Mouse (Mus musculus): Measurements from ENCODE around the gene Cfap43. TPM values are rescaled to one million over a fixed set of nuclear protein-coding genes. Genes with fewer than 3 reads are reported as not detected.

Gene Cfap43
- polyA plus RNA-seq, 1 experiment from 2014 or later, result 0.16 TPM

GRCm38 (mm10) chr19:47885191-47885743 is 33.8 kb downstream of the Cfap43 start:
- ATAC-seq (ENCODE audit: insufficient number of reproducible peaks, insufficient read depth, low FRiP score, low read depth), result peak; percentile 65
- no peaks in the 10 kb centered on the region for H3K27me3 ChIP-seq (ENCODE audit: control insufficient read depth, insufficient read depth, low read length)
- WGBS, result 21% methylated on average over 7 of the region's 7 CpGs
- peak overlapping the region; percentile 11; the same call in 1 of the 2 replicates for H3K4me2 ChIP-seq (ENCODE audit: low read length)
- no peaks in the 10 kb centered on the region for H3K9me3 ChIP-seq (ENCODE audit: control insufficient read depth, low read length)
- H3K27ac ChIP-seq (replicated peaks in 1 of 2; ENCODE audit: control insufficient read depth in 1 of 2, insufficient read depth in 1 of 2, low read depth in 2 of 2, low read length in 2 of 2), result peak overlapping the region; percentile 34 to 70
- peak overlapping the region; percentile 2; the same call in 1 of the 2 replicates for H3K9ac ChIP-seq (ENCODE audit: low read length)
- no peak overlapping the region for H3K4me3 ChIP-seq (ENCODE audit: control insufficient read depth in 1 of 2, insufficient read depth in 1 of 2, low read depth in 1 of 2, low read length in 2 of 2)
- H3K4me1 ChIP-seq (ENCODE audit: control insufficient read depth in 2 of 2, insufficient read depth in 2 of 2, low read length in 2 of 2), result peaks cover 29% of the 10 kb centered on the region in 2 experiments
- H3K36me3 ChIP-seq (ENCODE audit: control insufficient read depth, insufficient read depth, low read length), result no peaks in the 10 kb centered on the region

- no peak for ATAC-seq (ENCODE audit: insufficient number of reproducible peaks, insufficient read depth, low FRiP score, low read depth)
- Histone ChIP-seq H3K4me2 (ENCODE audit: low read length) (no peak overlapping the region), H3K27me3 (ENCODE audit: control insufficient read depth, insufficient read depth, low read length) (no peaks in the 10 kb centered on the region), H3K9me3 (ENCODE audit: control insufficient read depth, low read length) (no peaks in the 10 kb centered on the region), H3K4me3 (ENCODE audit: control insufficient read depth in 1 of 2, insufficient read depth in 1 of 2, low read depth in 1 of 2, low read length in 2 of 2) (no peak overlapping the region), H3K36me3 (ENCODE audit: control insufficient read depth, insufficient read depth, low read length) (no peaks in the 10 kb centered on the region), H3K4me1 (ENCODE audit: control insufficient read depth in 2 of 2, insufficient read depth in 2 of 2, low read length in 2 of 2) (peaks cover 27% of the 10 kb centered on the region in 2 experiments), H3K27ac (replicated peaks in 1 of 2; ENCODE audit: control insufficient read depth in 1 of 2, insufficient read depth in 1 of 2, low read depth in 2 of 2, low read length in 2 of 2) (peak overlapping the region; percentile 18 to 34; a peak in 2 of 4 replicates), H3K9ac (ENCODE audit: low read length) (no peak overlapping the region)
- WGBS, result 71% methylated on average over 13 of the region's 13 CpGs
These were observed 34.6 kb downstream of the Cfap43 start for GRCm38 (mm10) chr19:47884296-47885085.

GRCm38 (mm10) chr19:47882882-47883254 is 36.2 kb downstream of the Cfap43 start:
- no peak for ATAC-seq (ENCODE audit: insufficient number of reproducible peaks, insufficient read depth, low FRiP score, low read depth)
- no peak overlapping the region for H3K9ac ChIP-seq (ENCODE audit: low read length)
- H3K4me1 ChIP-seq (ENCODE audit: control insufficient read depth in 2 of 2, insufficient read depth in 2 of 2, low read length in 2 of 2), result peaks cover 27% of the 10 kb centered on the region in 2 experiments
- H3K27me3 ChIP-seq (ENCODE audit: control insufficient read depth, insufficient read depth, low read length), result no peaks in the 10 kb centered on the region
- H3K4me3 ChIP-seq (ENCODE audit: control insufficient read depth in 1 of 2, insufficient read depth in 1 of 2, low read depth in 1 of 2, low read length in 2 of 2), result no peak overlapping the region
- no peaks in the 10 kb centered on the region for H3K36me3 ChIP-seq (ENCODE audit: control insufficient read depth, insufficient read depth, low read length)
- H3K4me2 ChIP-seq (ENCODE audit: low read length), result no peak overlapping the region
- H3K27ac ChIP-seq (replicated peaks in 1 of 2; ENCODE audit: control insufficient read depth in 1 of 2, insufficient read depth in 1 of 2, low read depth in 2 of 2, low read length in 2 of 2), result no peak overlapping the region
- WGBS, result 48% methylated on average over 9 of the region's 9 CpGs
- H3K9me3 ChIP-seq (ENCODE audit: control insufficient read depth, low read length), result no peaks in the 10 kb centered on the region

- no peak overlapping the region for H3K4me3 ChIP-seq (ENCODE audit: control insufficient read depth in 1 of 2, insufficient read depth in 1 of 2, low read depth in 1 of 2, low read length in 2 of 2)
- ATAC-seq (ENCODE audit: insufficient number of reproducible peaks, insufficient read depth, low FRiP score, low read depth), result no peak
- no peak overlapping the region for H3K27ac ChIP-seq (replicated peaks in 1 of 2; ENCODE audit: control insufficient read depth in 1 of 2, insufficient read depth in 1 of 2, low read depth in 2 of 2, low read length in 2 of 2)
- H3K36me3 ChIP-seq (ENCODE audit: control insufficient read depth, insufficient read depth, low read length), result no peaks in the 10 kb centered on the region
- 20% methylated on average over 11 of the region's 11 CpGs for WGBS
- peaks cover 27% of the 10 kb centered on the region in 2 experiments for H3K4me1 ChIP-seq (ENCODE audit: control insufficient read depth in 2 of 2, insufficient read depth in 2 of 2, low read length in 2 of 2)
- no peak overlapping the region for H3K9ac ChIP-seq (ENCODE audit: low read length)
- no peaks in the 10 kb centered on the region for H3K9me3 ChIP-seq (ENCODE audit: control insufficient read depth, low read length)
- no peak overlapping the region for H3K4me2 ChIP-seq (ENCODE audit: low read length)
- no peaks in the 10 kb centered on the region for H3K27me3 ChIP-seq (ENCODE audit: control insufficient read depth, insufficient read depth, low read length)
These were observed 36.8 kb downstream of the Cfap43 start for GRCm38 (mm10) chr19:47882151-47882881.

GRCm38 (mm10) chr19:47881538-47881937 is 37.5 kb downstream of the Cfap43 start:
- H3K9me3 ChIP-seq (ENCODE audit: control insufficient read depth, low read length), result no peaks in the 10 kb centered on the region
- no peak overlapping the region for H3K4me2 ChIP-seq (ENCODE audit: low read length)
- no peaks in the 10 kb centered on the region for H3K36me3 ChIP-seq (ENCODE audit: control insufficient read depth, insufficient read depth, low read length)
- no peak overlapping the region for H3K4me3 ChIP-seq (ENCODE audit: control insufficient read depth in 1 of 2, insufficient read depth in 1 of 2, low read depth in 1 of 2, low read length in 2 of 2)
- H3K4me1 ChIP-seq (ENCODE audit: control insufficient read depth in 2 of 2, insufficient read depth in 2 of 2, low read length in 2 of 2), result peaks cover 20 to 23% of the 10 kb centered on the region in 2 experiments
- no peak overlapping the region for H3K27ac ChIP-seq (replicated peaks in 1 of 2; ENCODE audit: control insufficient read depth in 1 of 2, insufficient read depth in 1 of 2, low read depth in 2 of 2, low read length in 2 of 2)
- H3K27me3 ChIP-seq (ENCODE audit: control insufficient read depth, insufficient read depth, low read length), result no peaks in the 10 kb centered on the region
- 71% methylated on average over 7 of the region's 7 CpGs for WGBS
- no peak overlapping the region for H3K9ac ChIP-seq (ENCODE audit: low read length)
- ATAC-seq (ENCODE audit: insufficient number of reproducible peaks, insufficient read depth, low FRiP score, low read depth), result no peak

GRCm38 (mm10) chr19:47876252-47876651 is 42.8 kb downstream of the Cfap43 start:
- no peak overlapping the region for H3K27ac ChIP-seq (replicated peaks in 1 of 2; ENCODE audit: control insufficient read depth in 1 of 2, insufficient read depth in 1 of 2, low read depth in 2 of 2, low read length in 2 of 2)
- no peak for ATAC-seq (ENCODE audit: insufficient number of reproducible peaks, insufficient read depth, low FRiP score, low read depth)
- H3K27me3 ChIP-seq (ENCODE audit: control insufficient read depth, insufficient read depth, low read length), result no peaks in the 10 kb centered on the region
- no peak overlapping the region for H3K4me2 ChIP-seq (ENCODE audit: low read length)
- H3K9me3 ChIP-seq (ENCODE audit: control insufficient read depth, low read length), result no peaks in the 10 kb centered on the region
- H3K9ac ChIP-seq (ENCODE audit: low read length), result no peak overlapping the region
- H3K36me3 ChIP-seq (ENCODE audit: control insufficient read depth, insufficient read depth, low read length), result no peaks in the 10 kb centered on the region
- WGBS, result 40% methylated on average over 15 of the region's 15 CpGs
- no peak overlapping the region for H3K4me3 ChIP-seq (ENCODE audit: control insufficient read depth in 1 of 2, insufficient read depth in 1 of 2, low read depth in 1 of 2, low read length in 2 of 2)
- H3K4me1 ChIP-seq (ENCODE audit: control insufficient read depth in 2 of 2, insufficient read depth in 2 of 2, low read length in 2 of 2), result 0 out of 4 replicates have a peak, but pooled peaks cover 0 to 3% of the 10 kb centered on the region in 2 experiments

- WGBS, result 32% methylated on average over 10 of the region's 10 CpGs
- Histone ChIP-seq H3K36me3 (ENCODE audit: control insufficient read depth, insufficient read depth, low read length) (no peaks in the 10 kb centered on the region), H3K27ac (replicated peaks in 1 of 2; ENCODE audit: control insufficient read depth in 1 of 2, insufficient read depth in 1 of 2, low read depth in 2 of 2, low read length in 2 of 2) (no peak overlapping the region), H3K9ac (ENCODE audit: low read length) (no peak overlapping the region), H3K27me3 (ENCODE audit: control insufficient read depth, insufficient read depth, low read length) (no peaks in the 10 kb centered on the region), H3K9me3 (ENCODE audit: control insufficient read depth, low read length) (no peaks in the 10 kb centered on the region), H3K4me2 (ENCODE audit: low read length) (no peak overlapping the region), H3K4me1 (ENCODE audit: control insufficient read depth in 2 of 2, insufficient read depth in 2 of 2, low read length in 2 of 2) (0 out of 4 replicates have a peak, but pooled peaks cover 0 to 4% of the 10 kb centered on the region in 2 experiments), H3K4me3 (ENCODE audit: control insufficient read depth in 1 of 2, insufficient read depth in 1 of 2, low read depth in 1 of 2, low read length in 2 of 2) (no peak overlapping the region)
- ATAC-seq (ENCODE audit: insufficient number of reproducible peaks, insufficient read depth, low FRiP score, low read depth), result no peak
These were observed 47.6 kb downstream of the Cfap43 start for GRCm38 (mm10) chr19:47871515-47871914.

Data from heart, embryonic 14.5 days (tissue).